Mouse (Mus musculus): ENCODE results near the gene Ccdc62. TPM values are rescaled to one million over a fixed set of nuclear protein-coding genes. Genes with fewer than 3 reads are reported as not detected.
A peak's percentile ranks its signal among the peaks of the same experiment; 100 is the strongest.

Ccdc62 gene
- total RNA-seq, 4 experiments from 2014 or later, result 2.0 to 9.8 (median 6.1) TPM

DNA sequence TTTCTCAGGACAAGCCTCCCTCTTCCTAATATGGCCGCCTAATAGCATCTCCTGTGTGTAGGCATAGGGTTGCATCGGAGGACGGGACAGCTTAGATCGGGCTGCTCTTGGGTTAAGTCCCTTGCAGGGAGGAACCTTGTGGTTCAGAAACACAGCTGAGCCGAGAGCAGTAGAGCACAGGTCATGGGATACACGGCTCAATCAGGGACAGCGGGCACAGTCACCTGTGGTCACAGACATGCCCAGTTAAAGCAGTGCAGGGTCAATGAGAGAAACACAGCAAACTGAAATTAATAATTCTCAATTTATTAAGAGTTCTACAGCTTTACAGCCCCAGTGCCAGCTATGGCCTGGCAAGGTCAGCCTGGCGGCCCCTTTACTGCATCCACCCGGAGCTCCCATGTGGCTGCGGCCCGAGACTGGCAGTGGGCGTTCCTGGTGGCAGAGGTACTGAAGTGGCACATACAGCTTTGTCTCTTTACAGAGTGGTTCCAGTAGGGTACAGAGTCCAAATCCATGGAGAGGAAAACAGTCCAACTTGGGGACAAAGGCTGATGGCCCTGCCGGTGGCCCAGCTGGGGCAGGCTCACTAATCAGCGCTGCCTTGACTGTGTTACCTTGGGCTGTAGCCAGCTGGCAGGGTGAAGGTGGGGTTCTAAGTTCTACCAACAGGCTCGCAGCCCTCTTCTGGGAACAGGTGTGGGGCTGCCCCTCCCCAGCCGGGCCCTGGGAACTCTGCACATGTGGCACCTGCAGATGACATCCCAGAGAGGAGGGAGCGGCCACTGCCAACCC, 74.1 kb downstream of the Ccdc62 start:
- DNase-seq, result peak; percentile 71

DNA sequence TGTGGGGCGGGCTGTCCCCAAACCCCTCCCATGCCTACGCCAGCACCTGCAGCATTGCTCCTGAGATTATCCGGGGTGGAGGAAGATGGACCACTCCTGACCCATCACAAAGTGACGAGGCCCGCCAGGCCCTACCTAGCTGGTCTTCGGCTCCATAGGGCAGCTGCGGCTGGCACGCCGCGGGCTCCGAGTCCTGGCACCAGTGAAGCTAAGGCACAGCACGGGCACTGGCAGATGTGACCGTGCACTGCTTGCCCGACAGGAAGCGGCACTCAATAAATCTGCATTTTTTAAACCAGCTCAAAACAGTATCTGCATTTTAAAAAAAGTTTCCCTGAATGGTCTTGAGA, 74.6 kb downstream of the Ccdc62 start:
- DNase-seq, result no peak

DNA sequence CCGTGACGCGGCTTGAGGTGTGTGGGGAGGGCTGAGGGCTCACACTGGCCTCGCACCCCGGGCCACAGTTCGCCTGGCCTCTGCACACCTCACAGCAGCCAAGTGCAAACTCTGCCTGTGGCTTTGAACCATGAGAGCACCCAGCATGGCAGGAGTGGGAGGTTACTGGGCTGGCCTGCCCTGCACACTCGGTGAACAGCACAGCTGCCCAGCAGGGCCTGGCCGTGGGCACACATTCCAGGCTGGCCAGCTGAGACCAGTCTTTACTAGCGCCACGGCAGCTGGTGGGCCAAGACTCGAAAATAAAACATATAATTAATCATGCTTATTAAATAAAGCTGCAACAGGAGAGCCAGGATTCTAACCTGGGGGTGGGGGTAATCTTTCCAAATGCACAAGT, 75.1 kb downstream of the Ccdc62 start:
- no peak for DNase-seq

DNA sequence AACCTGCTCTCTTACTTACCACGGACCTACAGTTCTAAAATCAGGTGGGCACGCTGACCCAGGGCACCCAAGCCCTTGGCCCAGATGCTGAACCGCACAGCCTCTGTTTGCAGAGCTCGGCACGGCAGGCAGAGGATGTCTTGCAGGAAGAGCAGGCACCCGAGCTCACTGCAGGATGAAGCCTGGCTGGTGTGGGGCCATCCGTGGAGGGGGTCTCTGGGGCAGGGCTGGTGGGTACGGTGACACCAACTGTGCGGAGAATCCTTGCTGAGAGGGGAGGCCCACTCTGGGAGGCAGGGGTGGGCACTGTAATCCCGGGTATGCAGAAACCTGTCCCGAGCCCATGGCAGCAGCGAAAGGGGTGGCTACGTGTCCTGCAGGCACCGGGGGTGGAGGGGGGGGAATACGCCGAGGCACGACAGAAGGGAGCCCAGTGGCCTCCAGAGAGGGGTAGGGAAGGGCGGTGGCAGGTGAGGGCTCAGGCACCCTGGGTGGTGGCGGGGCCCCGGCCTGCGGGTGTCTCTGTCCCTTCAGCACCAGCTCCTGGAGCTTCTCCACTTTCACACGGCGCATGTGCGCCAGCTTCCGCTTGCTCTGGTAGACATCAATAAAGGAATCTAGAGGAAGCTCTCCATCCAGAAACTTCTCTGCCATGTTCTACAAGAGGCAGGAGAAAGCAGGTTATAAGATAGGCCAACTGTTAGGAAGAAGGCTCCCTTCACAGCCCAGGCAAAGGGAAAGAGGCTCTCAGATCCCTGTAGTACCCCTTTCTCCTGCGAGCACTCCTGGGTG, 75.8 kb downstream of the Ccdc62 start:
- DNase-seq, result no peak

DNA sequence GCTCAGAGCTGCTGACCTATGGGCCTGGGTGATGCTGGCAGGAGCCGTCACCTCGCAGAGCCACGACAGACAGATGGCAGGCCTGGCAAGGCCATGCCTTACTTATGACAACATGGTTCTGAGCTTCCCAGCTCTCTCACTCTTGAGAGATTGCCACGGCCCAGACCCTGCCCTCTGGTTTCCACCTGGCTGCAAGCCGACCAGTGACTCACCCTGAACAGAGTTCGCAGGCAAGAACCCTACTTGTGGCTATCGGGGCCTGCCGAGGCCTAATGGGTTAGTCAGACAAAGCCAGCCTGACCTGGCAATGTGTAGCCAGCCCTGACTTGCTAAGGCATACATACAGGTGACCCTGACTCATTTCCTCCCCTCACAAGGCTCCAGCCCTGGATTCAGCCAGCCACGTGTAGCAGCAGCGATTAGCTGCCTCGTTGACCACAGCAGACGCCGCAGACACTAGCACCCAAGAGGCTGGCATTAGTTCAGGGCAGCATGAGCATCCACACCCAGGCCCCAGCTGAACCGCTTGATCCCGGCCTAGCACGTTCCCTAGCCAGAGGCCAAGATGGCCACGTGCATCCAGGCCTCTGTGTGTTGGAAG, 76.5 kb downstream of the Ccdc62 start:
- DNase-seq, result peak; percentile 98

DNA sequence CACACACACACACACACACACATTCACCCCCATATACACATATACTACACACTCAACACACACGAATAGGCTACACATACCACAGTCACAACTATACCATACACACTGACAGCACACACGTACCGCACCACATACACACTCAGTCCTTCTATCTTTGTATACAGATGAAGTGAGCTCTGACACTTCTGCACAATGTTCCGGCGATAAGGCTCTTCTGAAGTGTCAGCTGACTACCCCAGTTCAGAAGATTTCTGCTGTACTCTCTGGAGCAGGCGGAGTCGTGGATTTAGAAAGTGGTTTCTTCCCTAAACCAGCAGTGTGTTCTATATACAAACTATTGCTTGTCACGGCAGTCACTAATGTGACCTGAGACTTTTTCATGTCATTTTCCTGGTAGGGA, 79.6 kb downstream of the Ccdc62 start:
- DNase-seq, result no peak

DNA sequence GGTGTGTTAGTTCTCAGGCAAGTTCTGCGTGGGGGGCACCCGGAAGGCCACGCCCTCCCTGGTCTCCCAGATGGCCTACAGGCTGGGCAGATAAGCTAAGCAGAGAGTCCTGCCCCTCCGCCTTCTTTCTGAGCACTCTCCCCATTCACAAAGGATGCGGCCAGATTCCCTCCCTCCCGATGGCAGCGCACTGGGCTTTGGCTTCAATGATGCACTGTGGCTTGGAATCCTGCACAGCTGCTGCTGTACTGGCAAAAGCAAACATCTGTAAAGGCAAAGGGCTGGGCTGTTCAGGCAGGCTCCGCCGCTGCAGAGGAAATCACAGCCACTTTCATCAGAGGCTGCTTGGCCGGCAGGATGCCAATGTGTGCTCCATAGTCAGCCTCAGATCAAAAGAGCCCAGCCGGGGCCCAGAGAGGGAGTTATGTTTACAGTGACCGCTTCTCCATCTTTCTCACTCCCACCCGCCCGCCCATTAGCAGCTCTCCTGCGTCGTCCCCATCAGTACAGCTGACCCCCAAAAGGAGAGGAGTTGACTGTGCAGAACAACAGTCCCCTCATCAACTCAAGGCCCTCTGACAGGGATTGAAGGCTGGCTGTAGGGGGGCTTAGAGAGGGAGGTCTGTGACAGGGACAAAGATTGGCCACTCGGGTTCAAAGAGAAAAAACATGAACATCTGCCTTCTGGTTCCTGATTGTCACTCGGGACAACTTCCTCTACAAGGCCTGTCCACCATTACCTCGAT, 80.6 kb downstream of the Ccdc62 start:
- no peak for DNase-seq

DNA sequence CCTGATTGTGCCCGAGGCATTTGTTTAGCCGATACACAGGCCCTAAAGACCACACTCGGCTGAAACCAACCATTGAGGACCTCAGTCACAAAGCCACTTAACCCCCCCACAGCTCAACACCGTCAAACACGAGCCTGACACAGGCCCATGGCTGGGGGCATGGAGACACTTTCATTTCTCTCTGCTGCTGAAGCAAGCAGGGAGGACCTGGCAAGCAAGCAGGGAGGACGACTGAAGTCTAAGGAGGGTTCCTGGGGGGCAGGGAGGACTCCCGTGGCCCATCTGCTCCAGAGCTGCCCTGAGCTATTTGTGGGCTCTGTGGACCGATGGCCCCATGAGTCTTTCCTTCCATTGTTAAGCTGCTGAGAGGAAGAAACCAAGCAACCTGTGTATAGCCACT, 81.4 kb downstream of the Ccdc62 start:
- no peak for DNase-seq

DNA sequence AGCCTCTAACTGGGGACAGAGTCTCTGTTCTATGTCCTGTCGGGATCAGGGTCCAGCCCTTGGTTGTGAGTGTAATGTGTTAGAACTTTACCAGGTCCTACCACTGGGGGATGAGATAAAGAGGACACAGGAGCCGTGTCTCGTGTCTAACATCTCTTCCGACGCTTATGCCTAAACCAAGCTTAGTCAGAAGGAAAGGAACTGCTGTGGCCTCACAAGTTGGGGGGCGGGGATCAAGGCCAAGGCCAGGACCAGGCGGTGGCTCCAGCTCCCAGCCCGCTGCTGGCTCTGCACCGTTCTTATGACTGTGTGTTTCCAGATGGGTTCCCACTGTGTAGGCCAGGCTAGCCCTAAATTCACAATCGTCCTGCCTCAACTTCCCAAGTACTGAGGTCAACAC, 82.4 kb downstream of the Ccdc62 start:
- DNase-seq, result peak; percentile 68

DNA sequence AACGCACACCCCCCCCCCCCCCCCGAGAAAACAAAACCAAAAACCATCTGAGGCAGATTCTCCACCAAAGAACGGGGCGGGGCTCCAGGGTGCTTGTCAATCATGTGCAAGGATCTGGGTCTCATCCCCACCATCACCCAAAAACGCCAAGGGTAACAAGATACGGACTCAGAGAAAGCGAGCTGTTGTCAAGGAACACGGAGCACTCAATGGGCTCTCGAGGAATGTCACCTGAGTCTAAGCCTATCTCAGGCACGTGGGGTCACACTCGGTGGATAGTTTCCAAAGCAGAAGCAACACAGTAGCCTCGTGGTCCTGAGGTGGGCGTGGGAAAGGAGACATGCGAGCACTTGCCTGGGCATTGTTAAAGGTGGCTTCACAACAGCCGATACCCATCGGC, 83.3 kb downstream of the Ccdc62 start:
- no peak for DNase-seq

DNA sequence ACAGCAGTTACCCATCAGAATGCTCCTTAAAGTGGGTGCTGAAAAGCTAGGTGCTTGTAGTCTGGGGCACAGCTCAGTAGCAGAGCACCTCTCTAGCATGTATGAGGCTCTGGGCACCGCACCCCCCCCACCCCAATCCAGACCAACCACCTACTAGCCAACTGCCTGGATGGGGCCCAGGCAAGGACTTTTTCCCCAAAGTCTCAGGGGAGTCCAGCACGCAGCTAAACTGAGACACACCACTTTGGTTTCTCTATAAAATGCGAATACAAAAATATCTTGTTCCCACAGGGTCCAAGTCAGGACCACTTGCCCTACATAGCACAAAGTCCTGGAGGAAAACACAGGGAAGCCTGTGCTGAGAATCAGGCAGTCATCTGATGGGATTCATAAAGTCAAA, 83.7 kb downstream of the Ccdc62 start:
- no peak for DNase-seq

DNA sequence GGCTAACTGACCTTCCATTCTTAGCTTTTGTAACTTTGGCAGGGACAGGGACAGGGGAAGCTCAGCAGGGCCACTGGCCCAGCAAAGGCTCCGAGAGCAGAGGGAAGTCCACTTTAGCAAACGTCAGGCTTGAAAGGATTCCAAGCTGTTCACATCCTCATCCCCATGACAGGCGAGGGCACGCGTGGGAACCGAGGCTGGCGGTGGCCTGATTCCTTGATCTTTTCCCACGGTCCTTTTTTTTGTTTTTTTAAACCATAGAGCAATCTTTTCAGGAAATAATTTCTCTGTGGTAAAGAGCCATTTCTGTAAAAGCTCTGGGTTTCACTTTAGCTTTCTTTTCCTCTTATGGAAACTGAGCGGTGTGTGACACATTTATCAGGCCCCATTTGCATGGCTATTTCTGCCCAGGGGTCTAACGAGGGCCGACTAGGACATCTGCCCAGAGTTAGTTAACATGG, 84.3 kb downstream of the Ccdc62 start:
- peak; percentile 71 for DNase-seq

DNA sequence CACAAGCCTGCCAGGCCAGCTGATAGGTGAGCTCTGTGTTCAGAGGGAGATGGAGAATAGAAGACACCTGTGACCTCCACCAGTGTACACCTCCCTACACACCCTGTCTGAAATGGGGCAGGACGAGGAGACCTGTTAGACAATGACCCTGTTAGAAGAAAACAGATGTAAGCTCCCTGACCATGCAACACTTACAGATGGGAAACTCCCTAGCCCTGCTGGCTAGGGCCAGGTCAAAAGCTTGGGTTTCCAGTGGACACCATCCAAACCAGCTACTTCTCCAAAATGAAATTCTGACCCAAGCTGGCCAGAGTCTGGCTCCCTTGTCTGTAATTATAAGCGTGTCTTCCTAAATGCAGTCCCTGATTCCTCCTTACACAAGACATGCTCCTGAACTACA, 85.2 kb downstream of the Ccdc62 start:
- DNase-seq, result no peak

DNA sequence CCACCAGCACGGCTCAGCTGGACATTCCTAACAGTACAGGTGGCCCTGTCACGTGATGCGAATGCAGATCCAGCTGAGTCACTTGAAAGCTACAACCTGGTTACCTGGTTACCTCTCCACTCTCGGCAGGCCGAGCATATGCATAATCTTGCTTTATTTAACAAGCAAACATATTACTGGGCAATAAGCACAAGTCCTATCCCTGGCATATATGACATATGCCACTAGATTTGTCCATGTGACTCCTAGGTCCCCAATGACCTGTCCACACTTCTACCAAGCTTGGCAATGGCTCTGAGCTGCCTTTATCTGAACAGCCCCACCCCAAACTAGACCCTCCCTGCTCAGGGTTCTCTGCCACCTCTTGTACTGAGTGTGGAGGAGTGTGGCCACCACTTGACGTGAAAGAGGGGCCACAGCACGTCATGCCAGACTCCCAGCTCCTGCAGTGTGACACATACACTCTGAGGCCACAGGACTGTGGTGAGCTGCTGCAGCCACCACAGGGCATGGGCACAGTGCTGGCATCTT, 85.9 kb downstream of the Ccdc62 start:
- DNase-seq, result no peak

DNA sequence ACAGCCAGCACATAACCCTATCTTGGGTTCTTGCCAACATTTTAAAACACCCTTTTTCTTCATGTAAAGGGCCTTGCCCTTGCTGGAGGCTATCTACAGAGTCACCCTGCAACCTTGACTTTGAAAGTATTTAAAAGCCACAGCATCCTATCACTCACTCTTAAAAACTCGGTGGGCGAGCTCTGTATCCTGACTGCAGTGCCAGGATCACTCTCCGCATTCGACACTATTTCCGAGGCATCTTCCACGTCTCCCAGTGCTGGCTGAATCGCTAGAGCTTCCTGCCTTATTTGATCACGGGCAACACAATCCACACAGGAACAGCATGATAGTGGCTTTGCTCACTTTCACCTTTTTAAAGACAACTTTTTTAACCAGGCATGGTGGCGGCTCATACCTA, 87.5 kb downstream of the Ccdc62 start:
- DNase-seq, result no peak

DNA sequence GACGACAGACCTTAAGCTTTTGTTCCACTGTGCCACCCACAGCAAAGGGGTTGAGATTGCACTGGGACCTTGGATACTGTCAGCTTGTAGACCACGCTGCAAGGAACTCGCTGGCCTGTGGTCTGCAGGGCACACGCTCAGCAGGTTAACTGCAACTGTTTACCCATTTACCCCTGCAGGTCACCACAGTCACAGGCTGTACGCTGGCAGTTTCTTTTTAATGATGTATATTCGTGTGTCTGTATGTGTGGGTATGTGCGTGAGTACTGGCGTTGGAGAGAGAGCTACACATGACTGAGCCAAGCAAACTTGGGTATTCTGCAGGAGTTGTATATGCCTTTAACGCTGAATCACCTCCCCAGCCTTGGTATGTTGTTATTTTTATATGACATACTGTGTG, 88.2 kb downstream of the Ccdc62 start:
- no peak for DNase-seq

Small RNAs within 50 kb of the gene (microRNA-seq; reads per million reads assigned to microRNA genes)
- gene Mir7032, result 0.17 to 1.2 reads per million in 2 experiments

Other genes starting within 250 kb of the Ccdc62 start
- 100 to 1,000 TPM in 2 of 4 experiments, 10 to 100 TPM in 2; 77.6 to 145 (median 103) TPM for gene Clip1, start 246.1 kb upstream of the Ccdc62 start, total RNA-seq (2022)
- gene Zcchc8, start 209.6 kb upstream of the Ccdc62 start, total RNA-seq (2022), result 10 to 100 TPM; 42.1 to 54.0 (median 45.7) TPM
- gene Rsrc2, start 181.3 kb upstream of the Ccdc62 start, total RNA-seq (2022), result 10 to 100 TPM; 55.2 to 92.9 (median 73.7) TPM
- gene Kntc1, start 181.0 kb upstream of the Ccdc62 start, total RNA-seq (2022), result 1 to 10 TPM in 2 of 4 experiments, under 1 TPM in 2; 0.43 to 1.9 (median 1.3) TPM
- 1 to 10 TPM; 1.3 to 2.6 (median 1.5) TPM for gene Hcar2, start 65.2 kb upstream of the Ccdc62 start, total RNA-seq (2022)
- 1 to 10 TPM; 3.4 to 8.4 (median 7.0) TPM for gene Hcar1, start 50.7 kb upstream of the Ccdc62 start, total RNA-seq (2022)
- 10 to 100 TPM; 60.3 to 75.8 (median 67.3) TPM for gene Denr, start 23.5 kb upstream of the Ccdc62 start, total RNA-seq (2022)
- gene Gm43518, start 3.3 kb upstream of the Ccdc62 start, total RNA-seq (2022), result 1 to 10 TPM in 3 of 4 experiments, under 1 TPM in 1; 0.87 to 2.5 (median 2.2) TPM
- gene Hip1r, start 42.9 kb downstream of the Ccdc62 start, total RNA-seq (2022), result 10 to 100 TPM; 13.2 to 29.8 (median 22.8) TPM
- 100 to 1,000 TPM in 1 of 4 experiments, 10 to 100 TPM in 3; 76.1 to 101 (median 91.9) TPM for gene Vps37b, start 101.6 kb downstream of the Ccdc62 start, total RNA-seq (2022)
- 10 to 100 TPM; 11.4 to 21.3 (median 15.4) TPM for gene Abcb9, start 165.1 kb downstream of the Ccdc62 start, total RNA-seq (2022)
- 10 to 100 TPM; 51.2 to 59.3 (median 55.6) TPM for gene Ogfod2, start 181.6 kb downstream of the Ccdc62 start, total RNA-seq (2022)
- 10 to 100 TPM; 46.4 to 72.0 (median 57.1) TPM for gene Arl6ip4, start 185.4 kb downstream of the Ccdc62 start, total RNA-seq (2022)